In genomic region chr6:119350703-119351198, GRCm38 (mm10) we compare ENCODE assay signal across 25 mouse cellular contexts. TPM values are rescaled to one million over a fixed set of nuclear protein-coding genes. Genes with fewer than 3 reads are reported as not detected.
DNase-seq lines count a peak whose midpoint lies in the region; ATAC-seq and TF ChIP-seq lines count a peak whose summit lies in the region.
"Had no signal": no experiment of that assay in that cellular context is flagged by ENCODE, and none has a peak within 500 bp of the region (broad histone marks: within the 10 kb centered on the region; RNA-seq: fewer than 3 reads in every experiment).

No protein-coding gene starts in this region.

- no peak overlapping the region for H3K4me2 ChIP-seq in midbrain, embryonic 13.5 days (replicated peaks)
- H3K4me2 ChIP-seq in midbrain, embryonic 16.5 days (ENCODE audit: low read length): no peak overlapping the region
- H3K4me2 ChIP-seq: embryonic facial prominence, embryonic 15.5 days; hindbrain, embryonic 15.5 days had no signal

- no peak for TF ChIP-seq CTCF in brain, embryonic 14.5 days (IDR thresholded peaks at IDR 0.05; ENCODE audit: borderline replicate concordance, extremely low read depth, insufficient read depth, insufficient read length)

- H3K36me3 ChIP-seq in midbrain, embryonic 13.5 days: peaks cover 36% of the 10 kb centered on the region
- H3K36me3 ChIP-seq in midbrain, embryonic 16.5 days (ENCODE audit: control insufficient read depth, insufficient read depth, low read length): peaks cover 5% of the 10 kb centered on the region; the same call in 1 of the 2 replicates

- no peaks in the 10 kb centered on the region for H3K4me1 ChIP-seq in midbrain, embryonic 13.5 days (replicated peaks)
- H3K4me1 ChIP-seq in midbrain, embryonic 16.5 days (ENCODE audit: control insufficient read depth, insufficient read depth, low read length): no peaks in the 10 kb centered on the region
- H3K4me1 ChIP-seq: embryonic facial prominence, embryonic 15.5 days; hindbrain, embryonic 15.5 days had no signal

- intact Hi-C loops in heart, postnatal 14 days (cut with DNase I): no loop called here

- H3K27ac ChIP-seq in midbrain, embryonic 13.5 days: peak overlapping the region; percentile 7; the same call in 1 of the 2 replicates
- H3K27ac ChIP-seq in midbrain, embryonic 16.5 days (ENCODE audit: low read length): no peak overlapping the region
- H3K27ac ChIP-seq: embryonic facial prominence, embryonic 15.5 days; forebrain, embryonic 10.5 days; gastrocnemius, adult 2 months; heart, embryonic 10.5 days; hindbrain, embryonic 15.5 days had no signal

- DNase-seq in heart, adult 11 months: peak; percentile 78
- DNase-seq in heart, postnatal 14 days: no peak
- DNase-seq in brain, embryonic 14.5 days (ENCODE audit: low read depth): peak; percentile 14
- DNase-seq in ovary, postnatal 10 days (ENCODE audit: low spot score): no peak
- DNase-seq in thymus, postnatal 10 days (ENCODE audit: low spot score in 2 of 2): no peak
- DNase-seq: adrenal gland, adult 8-10 months; adrenal gland, postnatal 36 days; cerebellum, adult 11 months; cerebellum, adult 8-10 months; cerebellum, postnatal 14 days; embryo, embryonic 11 days; gastrocnemius, adult 2 months; gastrocnemius, postnatal 36 days; heart, adult 18-20 months; heart, postnatal 10 days had no signal

- WGBS in midbrain, embryonic 13.5 days: 86% methylated on average over 9 of the region's 9 CpGs
- 82% methylated on average over 9 of the region's 9 CpGs for WGBS in midbrain, embryonic 16.5 days

- H3K4me3 ChIP-seq in midbrain, embryonic 13.5 days (replicated peaks): no peak overlapping the region
- H3K4me3 ChIP-seq in midbrain, embryonic 16.5 days (ENCODE audit: low read depth, low read length): no peak overlapping the region
- H3K4me3 ChIP-seq: embryonic facial prominence, embryonic 15.5 days; erythroblast, embryonic 14.5 days; forebrain, embryonic 10.5 days; gastrocnemius, adult 2 months; heart, embryonic 10.5 days; hindbrain, embryonic 15.5 days had no signal

- TF ChIP-seq POLR2A in brain, embryonic 14.5 days (IDR thresholded peaks at IDR 0.05; ENCODE audit: borderline replicate concordance, extremely low read depth, insufficient read depth, insufficient read length, poor library complexity, severe bottlenecking): no peak

- no peak for ATAC-seq in midbrain, embryonic 13.5 days
- ATAC-seq in midbrain, embryonic 16.5 days: no peak

- H3K9me3 ChIP-seq in midbrain, embryonic 13.5 days: no peaks in the 10 kb centered on the region
- no peaks in the 10 kb centered on the region for H3K9me3 ChIP-seq in midbrain, embryonic 16.5 days (replicated peaks; ENCODE audit: control insufficient read depth, low read length, poor library complexity, severe bottlenecking)
- H3K9me3 ChIP-seq: embryonic facial prominence, embryonic 15.5 days; forebrain, embryonic 10.5 days; G1E; heart, embryonic 10.5 days; hindbrain, embryonic 15.5 days had no signal

- no peaks in the 10 kb centered on the region for H3K27me3 ChIP-seq in midbrain, embryonic 13.5 days
- H3K27me3 ChIP-seq in midbrain, embryonic 16.5 days (ENCODE audit: control insufficient read depth, insufficient read depth, low read depth, low read length): no peaks in the 10 kb centered on the region
- H3K27me3 ChIP-seq: embryonic facial prominence, embryonic 15.5 days; hindbrain, embryonic 15.5 days had no signal

- no peak overlapping the region for H3K9ac ChIP-seq in midbrain, embryonic 13.5 days (replicated peaks)
- H3K9ac ChIP-seq in midbrain, embryonic 16.5 days (ENCODE audit: low read depth, low read length): no peak overlapping the region
- H3K9ac ChIP-seq: embryonic facial prominence, embryonic 15.5 days; hindbrain, embryonic 15.5 days had no signal

RNA-seq across cellular contexts. Expression of gene Lrtm2, which starts 20.2 kb away (rescaled TPM):
- under 1 TPM; 0.10 to 0.19 TPM for total RNA-seq in heart, postnatal 14 days (2021)
- polyA plus RNA-seq in midbrain, embryonic 13.5 days (2015; fragmentation: Nextera tagmentation; extraction: Ambion mirVana): 3.6 and 3.8 TPM in 2 replicates
- polyA plus RNA-seq in midbrain, embryonic 16.5 days (2015; fragmentation: Nextera tagmentation; extraction: Ambion mirVana): 13.0 and 16.9 TPM in 2 replicates
- polyA plus RNA-seq in brain, embryonic 14.5 days (2012; rRNA removed): 9.6 and 12.9 TPM in 2 replicates
- total RNA-seq: common myeloid progenitor, adult 5-6 weeks; heart, postnatal 10 days had no signal
- polyA plus RNA-seq: embryonic facial prominence, embryonic 11.5 days; erythroblast, embryonic 14.5 days; G1E had no signal

Comparison
In these comparisons a context has a peak if more than half of its experiments do, and no peak if none do; other contexts are left out.
1. DNase-seq: peak in heart, adult 11 months (single experiment) and brain, embryonic 14.5 days (single experiment); none in heart, postnatal 14 days (0 of 2), ovary, postnatal 10 days (single experiment) and thymus, postnatal 10 days (0 of 2).